Mouse (Mus musculus) neural tube, postnatal 0 days (tissue): Measurements from ENCODE around the gene Rerg. TPM values are rescaled to one million over a fixed set of nuclear protein-coding genes. Genes with fewer than 3 reads are reported as not detected.

Source experiments
- polyA plus RNA-seq: library from polyadenylated mRNA; unstranded; fragments of >200 nt; fragmentation: Nextera tagmentation; extraction: Ambion mirVana; gene quantifications from 2 replicates; pipeline ENCODE4 v1.2.1, GENCODE M21; 2015

Rerg gene
- 14.9 and 15.3 TPM in 2 replicates for polyA plus RNA-seq

GRCm38 (mm10) chr6:137170226-137170625, at the start of gene Rerg:
TSS of gene Rerg (minus strand) at chr6:137170497.

Other genes starting within 250 kb of the Rerg start
- gene Erp27, start 248.3 kb downstream of the Rerg start, polyA plus RNA-seq, result 0.19 and 0.23 TPM in 2 replicates
- 0.32 and 0.52 TPM in 2 replicates for gene Pde6h, start 246.7 kb downstream of the Rerg start, polyA plus RNA-seq
- gene Arhgdib, start 228.6 kb downstream of the Rerg start, polyA plus RNA-seq, result 19.3 and 20.8 TPM in 2 replicates
- 28.4 and 30.8 TPM in 2 replicates for gene Ptpro, start 81.8 kb upstream of the Rerg start, polyA plus RNA-seq